Mouse (Mus musculus) embryonic facial prominence, embryonic 15.5 days (tissue): Measurements from ENCODE around the gene Olfr709-ps1. TPM values are rescaled to one million over a fixed set of nuclear protein-coding genes. Genes with fewer than 3 reads are reported as not detected.

Experiments
- polyA plus RNA-seq: library from polyadenylated mRNA; unstranded; fragments of >200 nt; fragmentation: Nextera tagmentation; extraction: Ambion mirVana; gene quantifications from 2 replicates; pipeline ENCODE4 v1.2.1, GENCODE M21; 2015

Olfr709-ps1 gene
- polyA plus RNA-seq, 1 experiment from 2014 or later = 0.05 TPM

Other genes with a start within 250 kb of the Olfr709-ps1 start
- not detected in 2 replicates for gene Olfr694, start 240.4 kb downstream of the Olfr709-ps1 start, polyA plus RNA-seq
- not detected in 2 replicates for gene Olfr695, start 215.8 kb downstream of the Olfr709-ps1 start, polyA plus RNA-seq
- not detected in 2 replicates for gene Olfr697, start 189.8 kb downstream of the Olfr709-ps1 start, polyA plus RNA-seq
- not detected in 2 replicates for gene Olfr698, start 176.8 kb downstream of the Olfr709-ps1 start, polyA plus RNA-seq
- gene Olfr699, start 139.0 kb downstream of the Olfr709-ps1 start, polyA plus RNA-seq = 0.07 TPM in 2 replicates
- not detected in 2 replicates for gene Olfr700, start 123.4 kb downstream of the Olfr709-ps1 start, polyA plus RNA-seq
- gene Olfr701, start 118.1 kb downstream of the Olfr709-ps1 start, polyA plus RNA-seq = not detected in 2 replicates
- gene Olfr702, start 98.3 kb downstream of the Olfr709-ps1 start, polyA plus RNA-seq = not detected in 2 replicates
- gene Olfr703, start 88.9 kb downstream of the Olfr709-ps1 start, polyA plus RNA-seq = not detected in 2 replicates
- not detected in 2 replicates for gene Olfr704, start 69.0 kb downstream of the Olfr709-ps1 start, polyA plus RNA-seq
- gene Olfr705, start 55.3 kb downstream of the Olfr709-ps1 start, polyA plus RNA-seq = not detected in 2 replicates
- gene Olfr706, start 44.1 kb downstream of the Olfr709-ps1 start, polyA plus RNA-seq = 0.05 TPM in 1 of 2 replicates, not detected in the other
- 0.16 TPM in 1 of 2 replicates, not detected in the other for gene Olfr707, start 31.0 kb downstream of the Olfr709-ps1 start, polyA plus RNA-seq
- gene Olfr1532-ps1, start 24.2 kb downstream of the Olfr709-ps1 start, polyA plus RNA-seq = 0.12 TPM in 1 of 2 replicates, not detected in the other
- not detected in 2 replicates for gene Olfr710, start 16.1 kb upstream of the Olfr709-ps1 start, polyA plus RNA-seq
- 0.11 TPM in 1 of 2 replicates, not detected in the other for gene Olfr6, start 31.7 kb upstream of the Olfr709-ps1 start, polyA plus RNA-seq
- not detected in 2 replicates for gene Olfr711, start 43.2 kb upstream of the Olfr709-ps1 start, polyA plus RNA-seq
- gene Olfr2, start 73.9 kb upstream of the Olfr709-ps1 start, polyA plus RNA-seq = not detected in 2 replicates
- 0.16 TPM in 1 of 2 replicates, not detected in the other for gene Olfr713, start 99.0 kb upstream of the Olfr709-ps1 start, polyA plus RNA-seq
- not detected in 2 replicates for gene Olfr714, start 138.8 kb upstream of the Olfr709-ps1 start, polyA plus RNA-seq
- 0.08 and 0.12 TPM in 2 replicates for gene Olfr17, start 161.0 kb upstream of the Olfr709-ps1 start, polyA plus RNA-seq
- not detected in 2 replicates for gene Olfr715b, start 178.2 kb upstream of the Olfr709-ps1 start, polyA plus RNA-seq
- gene Olfr715, start 198.9 kb upstream of the Olfr709-ps1 start, polyA plus RNA-seq = not detected in 2 replicates
- gene Olfr716, start 206.1 kb upstream of the Olfr709-ps1 start, polyA plus RNA-seq = 0.05 TPM in 1 of 2 replicates, not detected in the other
- not detected in 2 replicates for gene Nlrp14, start 234.8 kb upstream of the Olfr709-ps1 start, polyA plus RNA-seq